Mouse (Mus musculus) kidney, embryonic 14.5 days (tissue): ENCODE measurements around the gene Rab8a. TPM values are rescaled to one million over a fixed set of nuclear protein-coding genes. Genes with fewer than 3 reads are reported as not detected.

Experiments used
- ATAC-seq: fragments of 200-750 bp; cut with Nextera tagmentation; 2 replicates; pipeline ENCODE4 v1.8.0; 2017; ENCODE audit warnings: moderate number of reproducible peaks, mild to moderate bottlenecking, moderate TSS enrichment, moderate library complexity; ENCODE audit not compliant: low FRiP score, low TSS enrichment
- H3K27ac ChIP-seq: fragments of 300-500 bp; sonication (generic); 2 replicates; pipeline ENCODE4 v1.5.1; 2014; ENCODE audit warnings: low read depth, mild to moderate bottlenecking, low read length, moderate library complexity, mixed read lengths
- H3K27me3 ChIP-seq: fragments of 300-500 bp; sonication (generic); 2 replicates; pipeline ENCODE4 v1.6.1; 2014; ENCODE audit warnings: mild to moderate bottlenecking, low read length; ENCODE audit not compliant: control insufficient read depth, insufficient read depth
- H3K36me3 ChIP-seq: fragments of 300-500 bp; sonication (generic); 2 replicates; pipeline ENCODE4 v1.6.1; 2014; ENCODE audit warnings: low read length, mixed read lengths; ENCODE audit not compliant: control insufficient read depth, insufficient read depth
- H3K4me1 ChIP-seq: fragments of 300-500 bp; sonication (generic); 2 replicates; pipeline ENCODE4 v1.6.1; 2014; ENCODE audit warnings: low read length, mixed read lengths; ENCODE audit not compliant: control insufficient read depth, insufficient read depth
- H3K4me2 ChIP-seq: fragments of 300-500 bp; sonication (generic); replicated peaks from 2 replicates; pipeline ENCODE4 v1.6.1; 2014; ENCODE audit warnings: low read depth, mild to moderate bottlenecking, low read length
- H3K4me3 ChIP-seq: fragments of 300-500 bp; sonication (generic); 2 replicates; pipeline ENCODE4 v1.5.1; 2014; ENCODE audit warnings: mild to moderate bottlenecking, low read length
- H3K9ac ChIP-seq: fragments of 300-500 bp; sonication (generic); 2 replicates; pipeline ENCODE4 v1.6.1; 2014; ENCODE audit warnings: low read depth, mild to moderate bottlenecking, low read length, moderate library complexity
- H3K9me3 ChIP-seq: fragments of 300-500 bp; sonication (generic); 2 replicates; pipeline ENCODE4 v1.6.1; 2016; ENCODE audit warnings: low read length; ENCODE audit not compliant: control insufficient read depth
- WGBS: fragments of 180-500 bp; shearing (Covaris S2); extraction: QIAGEN DNeasy Blood & Tissue Kit; methylation state at CpG from one replicate; pipeline ENCODE4 v1.1.7; 2014; 5-methylcytosine and 5-hydroxymethylcytosine counted together
- polyA plus RNA-seq: library from polyadenylated mRNA; unstranded; fragments of >200 nt; fragmentation: Nextera tagmentation; extraction: Ambion mirVana; gene quantifications from 2 replicates; pipeline ENCODE4 v1.2.1, GENCODE M21; 2014

Rab8a gene
- polyA plus RNA-seq, 1 experiment from 2014 or later, result 88.9 TPM

DNA sequence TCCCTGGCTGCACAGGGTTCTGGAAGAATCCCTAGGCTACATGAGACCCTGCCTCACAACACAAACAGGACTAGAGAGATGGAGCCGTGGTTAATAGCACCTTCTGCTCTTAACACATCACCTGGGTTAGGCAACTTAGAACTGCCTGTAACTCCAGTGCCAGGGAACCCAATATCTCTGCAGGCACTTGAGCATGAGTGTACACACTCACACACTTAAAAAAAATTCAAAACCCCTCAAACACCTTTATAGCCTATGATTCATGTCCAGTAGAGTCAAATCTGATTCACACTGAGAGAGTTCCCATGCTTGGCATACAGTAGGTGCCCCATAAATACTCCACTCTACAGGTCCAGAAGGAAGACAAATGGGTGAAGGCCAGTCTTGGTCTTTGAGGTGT, 28.6 kb upstream of the Rab8a start:
- no peaks in the 10 kb centered on the region for H3K27me3 ChIP-seq
- ATAC-seq, result no peak
- H3K9me3 ChIP-seq, result no peaks in the 10 kb centered on the region
- 0 out of 2 replicates have a peak, but pooled peaks cover 1% of the 10 kb centered on the region for H3K4me1 ChIP-seq
- no peak overlapping the region for H3K4me2 ChIP-seq
- no peak overlapping the region for H3K9ac ChIP-seq
- no peak overlapping the region for H3K4me3 ChIP-seq
- H3K27ac ChIP-seq, result no peak overlapping the region
- 76% methylated on average over 1 of the region's 1 CpGs for WGBS
- no peaks in the 10 kb centered on the region for H3K36me3 ChIP-seq

DNA sequence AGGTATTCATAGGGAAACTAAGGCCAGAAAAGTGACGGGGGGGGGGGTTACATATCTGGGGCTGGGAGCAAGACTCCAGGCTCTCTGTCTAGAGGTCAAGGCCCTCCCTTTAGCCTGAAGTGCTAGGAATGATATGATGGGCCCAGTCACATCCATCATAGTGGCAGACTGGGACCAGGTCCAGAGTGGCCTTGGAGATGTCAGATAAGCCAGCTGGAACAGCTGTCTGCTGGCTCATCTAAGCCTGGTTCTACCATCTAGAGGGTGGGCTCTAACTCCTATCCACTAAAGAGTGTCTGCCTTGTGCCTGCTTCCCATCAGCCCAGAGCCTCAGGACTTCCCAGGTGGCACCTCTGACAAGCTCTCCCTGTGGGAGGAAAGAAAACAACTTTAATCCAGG, 28.1 kb upstream of the Rab8a start:
- WGBS, result 63% methylated on average over 1 of the region's 1 CpGs
- Histone ChIP-seq H3K9ac (no peak overlapping the region), H3K36me3 (no peaks in the 10 kb centered on the region), H3K4me1 (0 out of 2 replicates have a peak, but pooled peaks cover 5% of the 10 kb centered on the region), H3K9me3 (no peaks in the 10 kb centered on the region), H3K27ac (peak overlapping the region; percentile 51), H3K4me3 (no peak overlapping the region), H3K27me3 (no peaks in the 10 kb centered on the region), H3K4me2 (no peak overlapping the region)
- ATAC-seq, result no peak

GRCm38 (mm10) chr8:72133507-72133906, 27.5 kb upstream of the Rab8a start:
- H3K27me3 ChIP-seq, result no peaks in the 10 kb centered on the region
- peak overlapping the region; percentile 51 for H3K27ac ChIP-seq
- no peak for ATAC-seq
- H3K9me3 ChIP-seq, result no peaks in the 10 kb centered on the region
- H3K4me3 ChIP-seq, result no peak overlapping the region
- WGBS, result 13% methylated on average over 1 of the region's 1 CpGs
- H3K4me1 ChIP-seq, result 0 out of 2 replicates have a peak, but pooled peaks cover 5% of the 10 kb centered on the region
- H3K4me2 ChIP-seq, result no peak overlapping the region
- H3K9ac ChIP-seq, result no peak overlapping the region
- peaks cover 5% of the 10 kb centered on the region for H3K36me3 ChIP-seq

- 2% methylated on average over 32 of the region's 49 CpGs for WGBS
- peak; percentile 86 for ATAC-seq
- 0 out of 2 replicates have a peak, but pooled peaks cover 5% of the 10 kb centered on the region for H3K4me1 ChIP-seq
Measured at GRCm38 (mm10) chr8:72134756-72135445, 26.1 kb upstream of the Rab8a start, which contains the start of gene Tpm4. Gene Tpm4 (plus strand): TSS chr8:72134975.

GRCm38 (mm10) chr8:72135446-72136301, 25.3 kb upstream of the Rab8a start:
- peaks cover 25% of the 10 kb centered on the region for H3K36me3 ChIP-seq
- H3K9ac ChIP-seq, result peak overlapping the region; percentile 94
- no peaks in the 10 kb centered on the region for H3K9me3 ChIP-seq
- no peaks in the 10 kb centered on the region for H3K27me3 ChIP-seq
- H3K4me3 ChIP-seq, result peak overlapping the region; percentile 88
- under 1% methylated on average over 44 of the region's 62 CpGs for WGBS
- ATAC-seq, result peak; percentile 53
- peak overlapping the region; percentile 80 for H3K4me2 ChIP-seq
- 0 out of 2 replicates have a peak, but pooled peaks cover 5% of the 10 kb centered on the region for H3K4me1 ChIP-seq
- peak overlapping the region; percentile 100 for H3K27ac ChIP-seq

More at GRCm38 (mm10) chr8:72134756-72135445, 26.1 kb upstream of the Rab8a start, which contains the start of gene Tpm4:
- Histone ChIP-seq H3K9me3 (no peaks in the 10 kb centered on the region), H3K4me3 (peak within 1 kb of the TSS; percentile 88), H3K9ac (peak within 1 kb of the TSS; percentile 94), H3K27ac (peak within 1 kb of the TSS; percentile 100), H3K36me3 (peaks cover 19% of the 10 kb centered on the region), H3K27me3 (no peaks in the 10 kb centered on the region), H3K4me2 (peak within 1 kb of the TSS; percentile 80)

GRCm38 (mm10) chr8:72136302-72136978, 24.6 kb upstream of the Rab8a start:
- H3K27me3 ChIP-seq, result no peaks in the 10 kb centered on the region
- H3K4me2 ChIP-seq, result peak overlapping the region; percentile 80
- ATAC-seq, result peak; percentile 51
- H3K27ac ChIP-seq, result peak overlapping the region; percentile 100
- H3K4me3 ChIP-seq, result peak overlapping the region; percentile 88
- H3K36me3 ChIP-seq, result peaks cover 33% of the 10 kb centered on the region
- H3K9me3 ChIP-seq, result no peaks in the 10 kb centered on the region
- WGBS, result under 1% methylated on average over 18 of the region's 18 CpGs
- peak overlapping the region; percentile 94 for H3K9ac ChIP-seq
- H3K4me1 ChIP-seq, result 0 out of 2 replicates have a peak, but pooled peaks cover 5% of the 10 kb centered on the region

DNA sequence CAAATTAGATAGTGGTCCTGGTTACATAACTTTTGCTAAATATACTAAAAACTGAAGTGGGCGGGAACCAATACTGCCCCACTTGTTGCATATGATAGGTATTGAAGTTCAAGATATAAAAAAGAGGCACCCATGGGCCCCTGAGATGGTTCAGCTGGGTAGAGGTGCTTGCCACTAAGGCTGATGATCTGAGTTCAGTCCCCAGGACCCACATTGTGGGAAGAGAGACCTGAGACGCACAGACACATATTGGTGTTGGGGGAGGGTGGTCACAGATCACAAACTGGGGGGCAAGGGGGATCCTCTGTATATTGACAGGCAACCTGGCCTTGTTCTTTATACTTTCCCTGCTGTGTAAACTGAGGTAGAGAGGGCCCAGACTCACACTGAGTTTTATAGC, 23.6 kb upstream of the Rab8a start:
- no peak overlapping the region; the same call in 1 of the 2 replicates for H3K27ac ChIP-seq
- H3K9ac ChIP-seq, result no peak overlapping the region
- peak overlapping the region; percentile 88 for H3K4me3 ChIP-seq
- no peaks in the 10 kb centered on the region for H3K27me3 ChIP-seq
- no peak for ATAC-seq
- 0 out of 2 replicates have a peak, but pooled peaks cover 5% of the 10 kb centered on the region for H3K4me1 ChIP-seq
- H3K36me3 ChIP-seq, result peaks cover 43% of the 10 kb centered on the region
- no peaks in the 10 kb centered on the region for H3K9me3 ChIP-seq
- 84% methylated on average over 2 of the region's 2 CpGs for WGBS
- peak overlapping the region; percentile 80 for H3K4me2 ChIP-seq

GRCm38 (mm10) chr8:72138456-72138855, 22.5 kb upstream of the Rab8a start:
- WGBS, result 98% methylated on average over 5 of the region's 5 CpGs
- H3K4me3 ChIP-seq, result no peak overlapping the region
- peaks cover 53% of the 10 kb centered on the region for H3K36me3 ChIP-seq
- H3K9ac ChIP-seq, result no peak overlapping the region
- H3K4me2 ChIP-seq, result no peak overlapping the region
- H3K27ac ChIP-seq, result no peak overlapping the region
- no peaks in the 10 kb centered on the region for H3K9me3 ChIP-seq
- no peak for ATAC-seq
- H3K27me3 ChIP-seq, result no peaks in the 10 kb centered on the region
- H3K4me1 ChIP-seq, result 0 out of 2 replicates have a peak, but pooled peaks cover 5% of the 10 kb centered on the region
